Mouse (Mus musculus) stomach, embryonic 14.5 days (tissue): ENCODE results near the gene Ddc. TPM values are rescaled to one million over a fixed set of nuclear protein-coding genes. Genes with fewer than 3 reads are reported as not detected.
A peak's percentile ranks its signal among the peaks of the same experiment; 100 is the strongest.

Experiments used
- ATAC-seq: fragments of 200-750 bp; cut with Nextera tagmentation; 2 replicates; pipeline ENCODE4 v1.8.0; 2017; ENCODE audit warnings: low read depth, moderate TSS enrichment; ENCODE audit not compliant: insufficient number of reproducible peaks, insufficient read depth, low FRiP score
- H3K27ac ChIP-seq: fragments of 300-500 bp; sonication (generic); 2 replicates; pipeline ENCODE4 v1.5.1; 2014; ENCODE audit warnings: mild to moderate bottlenecking, low read length, moderate library complexity, mixed read lengths
- H3K27me3 ChIP-seq: fragments of 300-500 bp; sonication (generic); 2 replicates; pipeline ENCODE4 v1.6.1; 2014; ENCODE audit warnings: low read length, control low read depth, mixed read lengths; ENCODE audit not compliant: control insufficient read depth, insufficient read depth
- H3K36me3 ChIP-seq: fragments of 300-500 bp; sonication (generic); 2 replicates; pipeline ENCODE4 v1.6.1; 2014; ENCODE audit warnings: mild to moderate bottlenecking, control low read depth, low read length, moderate library complexity, mixed read lengths; ENCODE audit not compliant: control insufficient read depth, insufficient read depth
- H3K4me1 ChIP-seq: fragments of 300-500 bp; sonication (generic); 2 replicates; pipeline ENCODE4 v1.6.1; 2014; ENCODE audit warnings: low read length, control low read depth, mixed read lengths; ENCODE audit not compliant: control insufficient read depth, insufficient read depth
- H3K4me2 ChIP-seq: fragments of 300-500 bp; sonication (generic); replicated peaks from 2 replicates; pipeline ENCODE4 v1.6.1; 2014; ENCODE audit warnings: low read depth, low read length, control low read depth
- H3K4me3 ChIP-seq: fragments of 300-500 bp; sonication (generic); 2 replicates; pipeline ENCODE4 v1.5.1; 2014; ENCODE audit warnings: low read depth, low read length, control low read depth
- H3K9ac ChIP-seq: fragments of 300-500 bp; sonication (generic); replicated peaks from 2 replicates; pipeline ENCODE4 v1.6.1; 2014; ENCODE audit warnings: low read depth, mild to moderate bottlenecking, control low read depth, low read length, moderate library complexity, mixed read lengths
- H3K9me3 ChIP-seq: fragments of 300-500 bp; sonication (generic); 2 replicates; pipeline ENCODE4 v1.6.1; 2016; ENCODE audit warnings: low read depth, low read length, control low read depth; ENCODE audit not compliant: control insufficient read depth
- WGBS: fragments of 180-500 bp; shearing (Covaris S2); extraction: QIAGEN DNeasy Blood & Tissue Kit; methylation state at CpG from one replicate; pipeline ENCODE4 v1.1.7; 2014; 5-methylcytosine and 5-hydroxymethylcytosine counted together
- polyA plus RNA-seq: library from polyadenylated mRNA; unstranded; fragments of >200 nt; fragmentation: Nextera tagmentation; extraction: Ambion mirVana; gene quantifications from 2 replicates; pipeline ENCODE4 v1.2.1, GENCODE M21; 2014

Ddc gene
- polyA plus RNA-seq, 1 experiment from 2014 or later, result 36.7 TPM

- no peak for ATAC-seq
- H3K27ac ChIP-seq, result no peak overlapping the region
- no peak overlapping the region for H3K9ac ChIP-seq
- no peaks in the 10 kb centered on the region for H3K9me3 ChIP-seq
- no peaks in the 10 kb centered on the region for H3K4me1 ChIP-seq
- 92% methylated on average over 3 of the region's 3 CpGs for WGBS
- no peak overlapping the region for H3K4me3 ChIP-seq
- H3K27me3 ChIP-seq, result no peaks in the 10 kb centered on the region
- peaks cover 41% of the 10 kb centered on the region for H3K36me3 ChIP-seq
- no peak overlapping the region for H3K4me2 ChIP-seq
Measured at GRCm38 (mm10) chr11:11800304-11800703, 97.6 kb downstream of the Ddc start.

- H3K9me3 ChIP-seq, result no peaks in the 10 kb centered on the region
- H3K36me3 ChIP-seq, result peaks cover 36% of the 10 kb centered on the region
- H3K4me2 ChIP-seq, result no peak overlapping the region
- H3K9ac ChIP-seq, result no peak overlapping the region
- H3K4me3 ChIP-seq, result no peak overlapping the region
- no peaks in the 10 kb centered on the region for H3K4me1 ChIP-seq
- 97% methylated on average over 1 of the region's 1 CpGs for WGBS
- H3K27ac ChIP-seq, result no peak overlapping the region
- no peak for ATAC-seq
- H3K27me3 ChIP-seq, result no peaks in the 10 kb centered on the region
Measured at GRCm38 (mm10) chr11:11798690-11799089, 99.3 kb downstream of the Ddc start.

GRCm38 (mm10) chr11:11794626-11795025 is 103.3 kb downstream of the Ddc start:
- ATAC-seq, result 0 out of 2 replicates have a peak, but pooled peaks have one; percentile 49
- 48% methylated on average over 1 of the region's 1 CpGs for WGBS
- no peaks in the 10 kb centered on the region for H3K9me3 ChIP-seq
- no peak overlapping the region for H3K4me2 ChIP-seq
- no peak overlapping the region for H3K9ac ChIP-seq
- no peak overlapping the region for H3K27ac ChIP-seq
- no peak overlapping the region for H3K4me3 ChIP-seq
- no peaks in the 10 kb centered on the region for H3K27me3 ChIP-seq
- no peaks in the 10 kb centered on the region for H3K4me1 ChIP-seq
- peaks cover 10% of the 10 kb centered on the region for H3K36me3 ChIP-seq

- ATAC-seq, result peak; percentile 95
- Histone ChIP-seq H3K9me3 (no peaks in the 10 kb centered on the region), H3K27me3 (no peaks in the 10 kb centered on the region), H3K27ac (no peak overlapping the region), H3K36me3 (no peaks in the 10 kb centered on the region), H3K4me1 (no peaks in the 10 kb centered on the region), H3K4me2 (peak overlapping the region; percentile 26; the same call in 1 of the 2 replicates), H3K4me3 (no peak overlapping the region), H3K9ac (no peak overlapping the region)
- WGBS, result under 1% methylated on average over 8 of the region's 8 CpGs
Measured at GRCm38 (mm10) chr11:11788521-11788974, 109.4 kb downstream of the Ddc start.

GRCm38 (mm10) chr11:11785457-11785856 is 112.5 kb downstream of the Ddc start:
- no peaks in the 10 kb centered on the region for H3K9me3 ChIP-seq
- H3K27me3 ChIP-seq, result no peaks in the 10 kb centered on the region
- 60% methylated on average over 6 of the region's 6 CpGs for WGBS
- H3K4me1 ChIP-seq, result no peaks in the 10 kb centered on the region
- no peak overlapping the region for H3K4me2 ChIP-seq
- no peak overlapping the region for H3K9ac ChIP-seq
- no peak overlapping the region for H3K4me3 ChIP-seq
- ATAC-seq, result no peak
- no peak overlapping the region for H3K27ac ChIP-seq
- no peaks in the 10 kb centered on the region for H3K36me3 ChIP-seq

DNA sequence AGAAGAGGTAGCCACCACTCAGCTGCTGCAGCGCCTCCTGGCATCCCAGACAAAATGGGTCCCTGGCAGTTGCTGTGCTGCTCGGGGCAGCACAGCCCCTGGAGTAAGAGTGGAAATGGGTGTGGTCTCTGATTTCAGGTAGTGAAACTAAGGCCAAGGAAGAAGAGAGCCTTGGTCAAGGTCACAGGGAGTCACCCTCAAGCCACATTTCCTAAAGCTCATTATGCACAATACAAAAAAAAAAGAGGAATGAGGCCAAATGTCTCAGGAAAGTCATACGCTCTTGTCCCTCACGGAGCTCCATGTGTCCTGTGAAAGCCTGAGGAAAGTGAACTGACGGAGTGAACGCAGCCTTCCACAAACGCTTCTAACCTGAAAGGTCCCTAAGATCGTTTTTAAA is 116.2 kb downstream of the Ddc start:
- Histone ChIP-seq H3K27ac (no peak overlapping the region), H3K4me1 (no peaks in the 10 kb centered on the region), H3K27me3 (no peaks in the 10 kb centered on the region), H3K4me3 (no peak overlapping the region), H3K9me3 (no peaks in the 10 kb centered on the region), H3K36me3 (no peaks in the 10 kb centered on the region), H3K9ac (no peak overlapping the region), H3K4me2 (no peak overlapping the region)
- ATAC-seq, result no peak
- WGBS, result 76% methylated on average over 8 of the region's 8 CpGs

GRCm38 (mm10) chr11:11778345-11778744 is 119.6 kb downstream of the Ddc start:
- Histone ChIP-seq H3K27me3 (no peaks in the 10 kb centered on the region), H3K36me3 (no peaks in the 10 kb centered on the region), H3K4me3 (no peak overlapping the region), H3K4me2 (no peak overlapping the region), H3K4me1 (no peaks in the 10 kb centered on the region), H3K9ac (no peak overlapping the region), H3K9me3 (no peaks in the 10 kb centered on the region), H3K27ac (no peak overlapping the region)
- ATAC-seq, result no peak
- 91% methylated on average over 6 of the region's 6 CpGs for WGBS

GRCm38 (mm10) chr11:11777796-11778195 is 120.1 kb downstream of the Ddc start:
- Histone ChIP-seq H3K27me3 (no peaks in the 10 kb centered on the region), H3K9ac (no peak overlapping the region), H3K9me3 (no peaks in the 10 kb centered on the region), H3K27ac (no peak overlapping the region), H3K36me3 (no peaks in the 10 kb centered on the region), H3K4me3 (no peak overlapping the region), H3K4me1 (no peaks in the 10 kb centered on the region), H3K4me2 (no peak overlapping the region)
- ATAC-seq, result no peak
- 86% methylated on average over 2 of the region's 2 CpGs for WGBS

DNA sequence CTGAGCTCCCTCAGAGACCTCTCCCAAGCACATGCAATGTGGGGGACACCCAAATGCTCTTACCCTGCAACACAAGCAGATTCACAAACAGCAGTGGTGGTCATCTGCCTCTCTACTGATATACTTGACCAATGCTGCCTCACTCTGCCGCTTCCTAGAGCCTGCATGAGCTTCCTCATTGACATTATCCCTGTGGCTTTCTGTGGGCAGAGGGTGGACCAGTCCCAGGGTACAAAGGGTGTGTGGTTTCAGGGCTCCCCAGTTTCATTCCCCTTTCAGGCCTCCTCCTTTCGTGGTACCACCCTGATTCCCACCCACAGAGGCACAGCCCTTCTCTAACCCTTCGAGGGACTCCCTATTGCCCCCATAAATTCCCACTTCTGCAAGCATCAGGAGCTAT is 120.7 kb downstream of the Ddc start:
- no peaks in the 10 kb centered on the region for H3K9me3 ChIP-seq
- no peak overlapping the region for H3K4me3 ChIP-seq
- H3K4me2 ChIP-seq, result no peak overlapping the region
- no peak overlapping the region for H3K9ac ChIP-seq
- no peak overlapping the region for H3K27ac ChIP-seq
- WGBS, result 75% methylated on average over 3 of the region's 3 CpGs
- H3K36me3 ChIP-seq, result no peaks in the 10 kb centered on the region
- no peaks in the 10 kb centered on the region for H3K4me1 ChIP-seq
- H3K27me3 ChIP-seq, result no peaks in the 10 kb centered on the region
- ATAC-seq, result no peak
